10 mouse cellular contexts compared by ENCODE assay signal in genomic region chr8:72762306-72762705, GRCm38 (mm10). TPM values are rescaled to one million over a fixed set of nuclear protein-coding genes. Genes with fewer than 3 reads are reported as not detected.
A peak's percentile ranks its signal among the peaks of the same experiment; 100 is the strongest.
DNase-seq lines count a peak whose midpoint lies in the region; ATAC-seq lines count a peak whose summit lies in the region.
"Had no signal": no experiment of that assay in that cellular context is flagged by ENCODE, and none has a peak within 500 bp of the region (broad histone marks: within the 10 kb centered on the region; RNA-seq: fewer than 3 reads in every experiment).

No protein-coding gene starts in this region.

- no peak overlapping the region for H3K4me3 ChIP-seq in forebrain, embryonic 11.5 days (ENCODE audit: low read depth, low read length)
- H3K4me3 ChIP-seq in forebrain, embryonic 12.5 days (replicated peaks), result no peak overlapping the region
- H3K4me3 ChIP-seq in kidney, embryonic 16.5 days (ENCODE audit: low read length), result no peak overlapping the region

- H3K4me1 ChIP-seq in forebrain, embryonic 11.5 days (replicated peaks; ENCODE audit: control insufficient read depth, insufficient read depth, low read length), result no peaks in the 10 kb centered on the region
- H3K4me1 ChIP-seq in forebrain, embryonic 12.5 days, result no peaks in the 10 kb centered on the region; the same call in 1 of the 2 replicates
- 0 out of 2 replicates have a peak, but pooled peaks cover 8% of the 10 kb centered on the region for H3K4me1 ChIP-seq in kidney, embryonic 16.5 days (ENCODE audit: insufficient read depth, low read length)

- H3K9me3 ChIP-seq in forebrain, embryonic 11.5 days (ENCODE audit: control insufficient read depth, low read length), result no peaks in the 10 kb centered on the region
- H3K9me3 ChIP-seq in forebrain, embryonic 12.5 days, result no peaks in the 10 kb centered on the region
- no peaks in the 10 kb centered on the region for H3K9me3 ChIP-seq in kidney, embryonic 16.5 days (ENCODE audit: low read length)

- peaks cover 5% of the 10 kb centered on the region; the same call in 1 of the 2 replicates for H3K36me3 ChIP-seq in forebrain, embryonic 11.5 days (ENCODE audit: control insufficient read depth, insufficient read depth, low read length)
- H3K36me3 ChIP-seq in forebrain, embryonic 12.5 days (replicated peaks), result peaks cover 21% of the 10 kb centered on the region
- peaks cover 16% of the 10 kb centered on the region for H3K36me3 ChIP-seq in kidney, embryonic 16.5 days (ENCODE audit: insufficient read depth, low read length)

- 93% methylated on average over 12 of the region's 12 CpGs for whole genome bisulfite sequencing in forebrain, embryonic 11.5 days
- WGBS in forebrain, embryonic 12.5 days, result 91% methylated on average over 12 of the region's 12 CpGs
- WGBS in kidney, embryonic 16.5 days, result 86% methylated on average over 12 of the region's 12 CpGs

- peak; percentile 48 for DNase-seq in forebrain, embryonic 11.5 days (ENCODE audit: low spot score)
- no peak for DNase-seq in kidney, postnatal 4 days
- peak; percentile 2 for DNase-seq in urinary bladder, postnatal 25 days (ENCODE audit: low spot score)
- no peak for DNase-seq in urinary bladder, adult 2 months (ENCODE audit: low spot score)
- DNase-seq in embryo, embryonic 10 days (ENCODE audit: low spot score), result no peak
- DNase-seq in cerebellum, postnatal 25 days, result no peak
- DNase-seq: gastrocnemius, postnatal 10 days had no signal

- no peak overlapping the region for H3K27ac ChIP-seq in forebrain, embryonic 11.5 days (ENCODE audit: low read depth, low read length)
- no peak overlapping the region for H3K27ac ChIP-seq in forebrain, embryonic 12.5 days
- H3K27ac ChIP-seq in kidney, embryonic 16.5 days (ENCODE audit: low read length), result 0 out of 2 replicates have a peak overlapping the region, but pooled peaks have one; percentile 38

- H3K9ac ChIP-seq in forebrain, embryonic 11.5 days (ENCODE audit: low read length), result no peak overlapping the region
- H3K9ac ChIP-seq in forebrain, embryonic 12.5 days, result no peak overlapping the region
- no peak overlapping the region for H3K9ac ChIP-seq in kidney, embryonic 16.5 days (replicated peaks; ENCODE audit: low read length)

- no peaks in the 10 kb centered on the region for H3K27me3 ChIP-seq in forebrain, embryonic 11.5 days (ENCODE audit: control insufficient read depth, insufficient read depth, low read length)
- no peaks in the 10 kb centered on the region for H3K27me3 ChIP-seq in forebrain, embryonic 12.5 days
- H3K27me3 ChIP-seq in kidney, embryonic 16.5 days (ENCODE audit: insufficient read depth, low read length), result no peaks in the 10 kb centered on the region

- H3K4me2 ChIP-seq in forebrain, embryonic 11.5 days (ENCODE audit: low read depth, low read length, severe bottlenecking), result no peak overlapping the region
- H3K4me2 ChIP-seq in forebrain, embryonic 12.5 days, result no peak overlapping the region
- H3K4me2 ChIP-seq in kidney, embryonic 16.5 days (replicated peaks; ENCODE audit: low read depth, low read length), result peak overlapping the region; percentile 0; the same call in 1 of the 2 replicates

- no peak for ATAC-seq in forebrain, embryonic 11.5 days (replicated peaks; ENCODE audit: low FRiP score)
- ATAC-seq in forebrain, embryonic 12.5 days (ENCODE audit: low FRiP score), result no peak
- no peak for ATAC-seq in kidney, embryonic 16.5 days (ENCODE audit: low FRiP score, low TSS enrichment)
- ATAC-seq: Patski had no signal

RNA-seq across cellular contexts. Expression of gene F2rl3, which starts 0.6 kb away (rescaled TPM):
- 1.1 and 1.2 TPM in 2 replicates for polyA plus RNA-seq in forebrain, embryonic 11.5 days (2014; fragmentation: Nextera tagmentation; extraction: Ambion mirVana)
- polyA plus RNA-seq in forebrain, embryonic 12.5 days (2016; fragmentation: Nextera tagmentation; extraction: Ambion mirVana), result 0.55 and 0.98 TPM in 2 replicates
- 4.6 and 5.2 TPM in 2 replicates for polyA plus RNA-seq in kidney, embryonic 16.5 days (2015; fragmentation: Nextera tagmentation; extraction: Ambion mirVana)
- 1.0 and 1.2 TPM in 2 replicates for polyA plus RNA-seq in urinary bladder, adult 2 months (2012; rRNA removed)

RNA-seq across cellular contexts. Expression of gene Sin3b, which starts 39.2 kb away (rescaled TPM):
- polyA plus RNA-seq in forebrain, embryonic 11.5 days (2014; fragmentation: Nextera tagmentation; extraction: Ambion mirVana), result 145 and 158 TPM in 2 replicates
- 151 and 152 TPM in 2 replicates for polyA plus RNA-seq in forebrain, embryonic 12.5 days (2016; fragmentation: Nextera tagmentation; extraction: Ambion mirVana)
- polyA plus RNA-seq in kidney, embryonic 16.5 days (2015; fragmentation: Nextera tagmentation; extraction: Ambion mirVana), result 162 and 182 TPM in 2 replicates
- 122 and 134 TPM in 2 replicates for polyA plus RNA-seq in urinary bladder, adult 2 months (2012; rRNA removed)

Comparison
In these comparisons a context has a peak if more than half of its experiments do, and no peak if none do; other contexts are left out.
1. DNase-seq: peak in forebrain, embryonic 11.5 days (single experiment) and urinary bladder, postnatal 25 days (single experiment); none in kidney, postnatal 4 days (0 of 2), urinary bladder, adult 2 months (single experiment), embryo, embryonic 10 days (single experiment) and cerebellum, postnatal 25 days (0 of 2).